Mouse (Mus musculus): ENCODE results near the gene Zbtb16. TPM values are rescaled to one million over a fixed set of nuclear protein-coding genes. Genes with fewer than 3 reads are reported as not detected.
A peak's percentile ranks its signal among the peaks of the same experiment; 100 is the strongest.

Gene Zbtb16
- polyA plus RNA-seq, 1 experiment from 2014 or later = 7.4 TPM

DNA sequence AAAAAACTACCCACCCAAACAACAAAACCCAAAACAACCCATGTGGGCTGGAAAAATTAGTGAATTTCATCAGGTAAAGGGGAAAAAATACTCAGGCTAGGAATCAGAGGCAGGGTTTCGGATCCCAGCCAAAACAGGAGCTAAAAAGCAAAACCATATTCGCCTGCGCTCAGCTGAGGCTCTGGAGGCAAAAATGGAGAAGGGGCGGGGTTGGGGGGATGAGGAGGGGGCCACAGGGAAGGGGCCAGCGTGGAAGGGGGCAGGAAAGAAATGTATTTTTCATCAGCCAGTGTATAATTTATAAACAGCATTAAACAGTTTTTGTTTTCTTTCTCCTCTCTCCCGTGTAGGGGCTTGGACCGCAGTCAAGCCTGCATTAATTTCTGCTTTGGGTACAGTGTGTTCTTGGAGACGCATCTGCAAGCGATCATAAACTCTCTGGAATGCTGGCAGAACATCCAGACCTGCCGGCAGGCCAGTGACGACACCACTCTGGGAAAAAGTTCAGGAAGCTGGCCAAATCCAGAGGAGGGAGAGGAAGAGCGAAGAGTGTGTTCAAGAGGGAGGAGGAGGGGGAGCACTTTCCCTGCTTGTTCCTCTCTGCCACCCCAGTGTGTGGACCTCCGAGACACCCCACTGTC, 98.7 kb downstream of the Zbtb16 start:
- H3K9ac ChIP-seq = no peak overlapping the region
- 24% methylated on average over 13 of the region's 13 CpGs for WGBS
- ATAC-seq (ENCODE audit: low read depth) = no peak

GRCm38 (mm10) chr9:48736361-48737209, 99.4 kb downstream of the Zbtb16 start:
- H3K9ac ChIP-seq = peak overlapping the region; percentile 34; the same call in 1 of the 2 replicates
- ATAC-seq (ENCODE audit: low read depth) = peak; percentile 48; the same call in 1 of the 2 replicates
- 30% methylated on average over 10 of the region's 10 CpGs for WGBS
- H3K4me3 ChIP-seq = no peak overlapping the region
- peaks cover 98% of the 10 kb centered on the region for H3K4me1 ChIP-seq (replicated peaks)
- no peaks in the 10 kb centered on the region for H3K9me3 ChIP-seq
- H3K36me3 ChIP-seq = no peaks in the 10 kb centered on the region
- peak overlapping the region; percentile 30 for H3K4me2 ChIP-seq
- H3K27me3 ChIP-seq = peaks cover 5% of the 10 kb centered on the region; the same call in 1 of the 2 replicates
- H3K27ac ChIP-seq (replicated peaks) = peak overlapping the region; percentile 84

More for the DNA sequence above, 98.7 kb downstream of the Zbtb16 start:
- Histone ChIP-seq H3K4me3 (no peak overlapping the region), H3K9me3 (no peaks in the 10 kb centered on the region), H3K27ac (replicated peaks) (peak overlapping the region; percentile 84), H3K27me3 (peaks cover 7% of the 10 kb centered on the region), H3K4me1 (replicated peaks) (peaks cover 91% of the 10 kb centered on the region), H3K36me3 (no peaks in the 10 kb centered on the region), H3K4me2 (peak overlapping the region; percentile 30)

DNA sequence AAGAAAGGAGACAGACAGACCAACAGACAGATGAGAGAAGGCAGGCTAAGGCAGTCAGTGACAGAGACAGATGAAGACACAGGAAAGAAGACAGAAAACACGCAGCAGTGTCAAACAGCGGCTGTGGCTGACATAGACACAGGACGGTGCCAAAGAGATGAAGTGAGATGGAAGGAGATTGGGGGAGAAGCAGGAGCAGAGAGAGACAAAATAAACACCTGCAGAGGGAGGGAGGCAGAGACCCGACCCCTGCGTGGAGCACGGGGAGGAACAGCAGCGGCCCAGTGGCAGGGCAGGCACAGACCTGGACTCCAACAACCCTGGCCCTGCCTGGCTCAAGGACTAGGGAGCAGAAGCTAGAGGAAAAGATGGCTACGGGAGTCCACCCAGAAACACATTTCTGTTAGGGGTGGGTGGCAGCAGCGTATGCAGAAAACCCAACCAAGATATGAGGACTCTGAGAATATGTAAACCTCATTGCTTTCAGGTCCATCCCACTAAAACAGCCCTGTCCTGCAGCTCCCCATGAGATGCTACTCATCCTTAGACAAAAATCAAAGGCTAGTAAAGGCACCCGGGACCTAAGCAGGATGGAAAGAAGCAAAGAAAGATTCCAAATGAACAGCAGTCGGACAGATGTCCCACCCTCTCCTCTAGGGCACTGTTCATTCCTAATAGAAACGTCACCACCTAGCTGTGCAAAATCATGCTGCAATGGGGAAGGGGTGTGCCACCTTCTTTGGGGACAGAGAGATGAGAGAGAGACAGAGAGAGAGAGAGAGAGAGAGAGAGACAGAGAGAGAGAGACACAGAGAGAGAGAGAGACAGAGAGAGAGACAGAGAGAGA, 100.3 kb downstream of the Zbtb16 start:
- ATAC-seq (ENCODE audit: low read depth) = no peak
- H3K36me3 ChIP-seq = no peaks in the 10 kb centered on the region
- H3K4me3 ChIP-seq = no peak overlapping the region
- WGBS = 53% methylated on average over 12 of the region's 12 CpGs
- peaks cover 98% of the 10 kb centered on the region for H3K4me1 ChIP-seq (replicated peaks)
- H3K9me3 ChIP-seq = no peaks in the 10 kb centered on the region
- peaks cover 5% of the 10 kb centered on the region; the same call in 1 of the 2 replicates for H3K27me3 ChIP-seq
- peak overlapping the region; percentile 84 for H3K27ac ChIP-seq (replicated peaks)
- 0 out of 2 replicates have a peak overlapping the region, but pooled peaks have one; percentile 9 for H3K9ac ChIP-seq
- no peak overlapping the region; the same call in 1 of the 2 replicates for H3K4me2 ChIP-seq

DNA sequence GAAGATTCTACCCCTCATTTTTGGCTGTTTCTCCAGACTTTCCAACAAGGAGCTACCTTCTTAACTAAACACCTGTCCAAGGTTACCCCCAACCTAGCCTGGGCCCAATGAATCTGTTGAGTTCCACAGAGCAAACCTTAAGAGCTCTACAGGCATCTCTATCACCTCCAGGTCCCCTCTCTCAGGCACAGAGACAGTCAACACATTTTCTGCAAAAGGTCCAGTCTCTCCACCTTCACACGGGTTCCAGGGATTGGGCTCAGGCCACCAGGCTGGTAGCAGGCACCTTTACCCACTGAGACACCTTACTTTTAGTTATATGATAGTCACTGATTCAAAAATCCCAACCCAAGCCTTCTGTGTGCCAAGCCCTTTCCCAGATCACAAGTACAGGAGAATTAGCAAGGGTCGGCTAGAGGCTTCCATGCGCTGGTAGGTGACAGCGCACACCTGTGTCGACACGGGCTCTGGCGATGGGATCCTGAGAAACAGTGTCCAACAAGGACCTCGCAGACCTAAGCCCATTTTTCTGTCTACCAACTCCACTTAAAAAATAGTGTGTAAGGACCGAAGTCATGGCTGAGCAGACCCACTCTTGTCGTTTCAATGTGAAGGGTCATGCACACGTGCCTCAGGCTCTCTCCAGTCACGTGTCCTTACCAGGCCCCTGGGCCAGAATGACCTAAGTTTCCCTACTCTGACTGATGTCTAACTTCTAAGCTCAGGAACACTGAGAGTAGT, 101.1 kb downstream of the Zbtb16 start:
- no peak overlapping the region for H3K4me2 ChIP-seq
- H3K4me3 ChIP-seq = no peak overlapping the region
- 80% methylated on average over 12 of the region's 12 CpGs for WGBS
- H3K27me3 ChIP-seq = peaks cover 5% of the 10 kb centered on the region; the same call in 1 of the 2 replicates
- peaks cover 98% of the 10 kb centered on the region for H3K4me1 ChIP-seq (replicated peaks)
- no peak overlapping the region for H3K9ac ChIP-seq
- peak overlapping the region; percentile 84 for H3K27ac ChIP-seq (replicated peaks)
- H3K36me3 ChIP-seq = no peaks in the 10 kb centered on the region
- H3K9me3 ChIP-seq = no peaks in the 10 kb centered on the region
- no peak for ATAC-seq (ENCODE audit: low read depth)

- Histone ChIP-seq H3K4me3 (no peak overlapping the region), H3K9ac (no peak overlapping the region), H3K4me2 (no peak overlapping the region), H3K27me3 (peaks cover 8% of the 10 kb centered on the region; the same call in 1 of the 2 replicates), H3K4me1 (replicated peaks) (peaks cover 98% of the 10 kb centered on the region), H3K9me3 (no peaks in the 10 kb centered on the region), H3K36me3 (no peaks in the 10 kb centered on the region), H3K27ac (replicated peaks) (peak overlapping the region; percentile 84)
- no peak for ATAC-seq (ENCODE audit: low read depth)
- 35% methylated on average over 13 of the region's 13 CpGs for WGBS
Observed at GRCm38 (mm10) chr9:48733817-48734544, 102.0 kb downstream of the Zbtb16 start.

GRCm38 (mm10) chr9:48733083-48733482, 102.9 kb downstream of the Zbtb16 start:
- no peaks in the 10 kb centered on the region for H3K36me3 ChIP-seq
- ATAC-seq (ENCODE audit: low read depth) = no peak
- peaks cover 99% of the 10 kb centered on the region for H3K4me1 ChIP-seq (replicated peaks)
- no peaks in the 10 kb centered on the region for H3K9me3 ChIP-seq
- H3K27me3 ChIP-seq = peaks cover 10% of the 10 kb centered on the region
- H3K27ac ChIP-seq (replicated peaks) = peak overlapping the region; percentile 84
- 61% methylated on average over 6 of the region's 6 CpGs for WGBS
- no peak overlapping the region for H3K4me2 ChIP-seq
- no peak overlapping the region for H3K4me3 ChIP-seq
- no peak overlapping the region for H3K9ac ChIP-seq

DNA sequence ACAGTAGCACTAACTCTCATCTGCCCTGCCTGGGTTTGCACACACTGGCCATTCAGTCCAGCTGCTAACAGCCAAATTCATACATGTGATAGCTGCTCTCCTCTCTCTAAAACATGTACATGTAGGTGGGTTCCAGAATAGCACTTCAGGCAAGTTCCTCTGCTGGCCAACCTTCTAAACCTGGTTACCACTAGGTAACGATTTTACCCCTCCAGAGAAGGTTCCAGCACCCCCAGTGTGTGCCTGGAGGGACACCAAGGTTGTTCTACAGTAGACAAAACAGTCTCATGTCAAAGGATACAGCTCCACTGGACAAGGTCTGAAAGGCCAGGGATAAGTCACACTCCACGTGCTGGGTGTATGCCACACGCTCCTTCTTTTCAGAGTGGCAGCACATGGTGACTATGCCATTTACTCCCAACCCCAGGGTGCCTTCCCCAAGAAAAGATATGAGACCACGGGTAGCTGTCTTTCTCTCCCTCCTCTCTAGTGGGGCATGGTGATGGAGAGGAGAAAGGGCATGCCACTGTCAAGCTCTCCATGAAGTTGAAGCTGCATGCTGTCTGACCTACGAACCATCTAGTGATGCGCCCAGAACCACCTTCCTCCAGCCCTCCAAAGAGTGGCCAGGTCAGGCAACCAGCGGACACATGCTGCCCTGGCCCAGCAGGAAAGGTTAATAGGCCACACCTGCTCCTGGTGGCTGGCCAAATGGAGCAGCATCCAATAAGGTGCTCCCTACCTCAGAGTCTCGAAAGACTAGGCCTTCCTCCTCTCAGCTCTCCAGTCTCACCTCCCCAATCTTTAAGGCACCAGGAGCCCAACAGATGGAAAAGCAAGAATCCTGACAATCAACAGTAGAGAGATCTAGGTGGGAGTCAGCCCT, 104.1 kb downstream of the Zbtb16 start:
- 76% methylated on average over 8 of the region's 8 CpGs for WGBS
- Histone ChIP-seq H3K36me3 (no peaks in the 10 kb centered on the region), H3K9ac (no peak overlapping the region), H3K4me3 (no peak overlapping the region), H3K9me3 (no peaks in the 10 kb centered on the region), H3K4me2 (no peak overlapping the region), H3K27me3 (peaks cover 14% of the 10 kb centered on the region), H3K27ac (replicated peaks) (0 out of 2 replicates have a peak overlapping the region, but pooled peaks have one; percentile 84), H3K4me1 (replicated peaks) (peaks cover 92% of the 10 kb centered on the region)
- ATAC-seq (ENCODE audit: low read depth) = no peak

DNA sequence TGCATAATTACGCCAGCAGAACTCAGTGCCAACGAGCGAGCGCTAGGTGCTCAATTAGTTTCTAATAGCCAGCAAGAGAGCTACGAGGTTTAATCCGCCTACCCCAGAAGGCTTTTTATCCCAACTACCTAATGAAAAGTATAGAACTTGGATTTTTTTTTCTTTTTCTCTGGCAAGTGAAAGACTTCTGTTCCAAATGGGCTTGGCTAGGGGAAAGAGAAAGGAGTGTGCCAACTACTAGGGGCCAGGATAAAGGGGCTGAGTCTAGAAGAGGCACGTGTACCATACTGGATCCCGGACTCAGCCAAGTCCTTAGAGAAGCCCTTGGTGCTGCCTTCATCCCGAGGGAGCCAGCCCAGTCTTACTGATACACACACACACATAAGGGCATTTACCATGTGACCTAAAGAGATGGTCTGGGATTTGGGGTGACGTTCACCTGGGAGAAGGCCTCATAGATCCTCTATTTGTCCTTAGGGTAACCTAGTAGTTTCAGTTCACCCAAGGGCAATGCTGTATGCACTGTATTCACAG, 105.5 kb downstream of the Zbtb16 start:
- H3K4me2 ChIP-seq = no peak overlapping the region
- peaks cover 78% of the 10 kb centered on the region for H3K4me1 ChIP-seq (replicated peaks)
- H3K27ac ChIP-seq (replicated peaks) = no peak overlapping the region
- H3K9me3 ChIP-seq = no peaks in the 10 kb centered on the region
- H3K4me3 ChIP-seq = no peak overlapping the region
- peaks cover 16% of the 10 kb centered on the region for H3K27me3 ChIP-seq
- no peak overlapping the region for H3K9ac ChIP-seq
- no peaks in the 10 kb centered on the region for H3K36me3 ChIP-seq
- ATAC-seq (ENCODE audit: low read depth) = no peak
- WGBS = 70% methylated on average over 10 of the region's 10 CpGs

DNA sequence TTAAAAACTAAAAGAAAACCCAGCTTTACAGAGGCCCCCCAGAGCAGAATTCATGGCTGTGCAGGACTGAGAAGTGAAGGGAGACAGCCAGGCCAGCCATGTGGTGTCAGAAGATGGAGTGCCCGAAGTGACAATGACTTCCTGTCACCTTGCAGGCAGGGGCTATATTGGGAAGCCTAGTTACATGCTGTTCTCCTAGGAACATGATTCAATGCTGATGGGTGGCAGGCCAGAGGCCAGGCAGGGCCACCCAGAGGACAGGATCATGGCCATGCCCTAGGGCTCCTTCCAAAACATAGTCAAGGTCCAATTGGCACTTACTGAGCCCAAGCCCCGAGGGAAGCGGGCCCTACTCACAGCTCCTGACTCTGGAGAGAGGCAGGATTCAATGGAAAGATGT, 106.6 kb downstream of the Zbtb16 start:
- H3K4me1 ChIP-seq (replicated peaks) = peaks cover 68% of the 10 kb centered on the region
- no peak overlapping the region for H3K4me3 ChIP-seq
- ATAC-seq (ENCODE audit: low read depth) = no peak
- H3K9ac ChIP-seq = 0 out of 2 replicates have a peak overlapping the region, but pooled peaks have one; percentile 22
- peaks cover 19% of the 10 kb centered on the region for H3K27me3 ChIP-seq
- H3K4me2 ChIP-seq = no peak overlapping the region
- 42% methylated on average over 3 of the region's 3 CpGs for WGBS
- no peak overlapping the region; the same call in 1 of the 2 replicates for H3K27ac ChIP-seq (replicated peaks)
- H3K9me3 ChIP-seq = no peaks in the 10 kb centered on the region
- no peaks in the 10 kb centered on the region for H3K36me3 ChIP-seq

DNA sequence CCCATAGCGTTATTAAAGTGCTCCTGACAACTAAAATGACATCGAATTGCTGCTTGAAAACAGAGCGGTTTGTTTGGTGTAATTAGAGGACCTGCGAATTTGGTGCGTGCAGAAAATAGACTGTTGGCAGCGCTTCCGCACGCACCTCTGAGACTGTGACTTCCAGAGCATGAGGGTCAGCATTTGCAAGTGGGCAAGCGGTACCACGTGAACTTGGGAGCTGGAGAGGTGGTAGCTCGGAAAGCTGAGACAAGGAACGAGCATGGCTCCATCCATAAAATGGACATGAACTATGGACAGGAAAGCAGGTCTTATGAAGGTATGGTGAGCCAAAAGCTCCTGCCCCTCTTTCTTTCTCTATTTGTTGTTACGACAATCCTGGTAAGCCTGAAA, 107.3 kb downstream of the Zbtb16 start:
- Histone ChIP-seq H3K4me3 (no peak overlapping the region), H3K27me3 (peaks cover 19% of the 10 kb centered on the region), H3K4me1 (replicated peaks) (peaks cover 62% of the 10 kb centered on the region), H3K9ac (no peak overlapping the region), H3K27ac (replicated peaks) (no peak overlapping the region), H3K4me2 (no peak overlapping the region), H3K36me3 (no peaks in the 10 kb centered on the region), H3K9me3 (no peaks in the 10 kb centered on the region)
- 46% methylated on average over 13 of the region's 13 CpGs for WGBS
- no peak for ATAC-seq (ENCODE audit: low read depth)
